Mouse (Mus musculus): ENCODE data around the gene Nelfe. TPM values are rescaled to one million over a fixed set of nuclear protein-coding genes. Genes with fewer than 3 reads are reported as not detected.

The Nelfe gene
- total and polyA plus RNA-seq, 3 experiments: 38.7 to 159 (median 60.0) TPM

DNA sequence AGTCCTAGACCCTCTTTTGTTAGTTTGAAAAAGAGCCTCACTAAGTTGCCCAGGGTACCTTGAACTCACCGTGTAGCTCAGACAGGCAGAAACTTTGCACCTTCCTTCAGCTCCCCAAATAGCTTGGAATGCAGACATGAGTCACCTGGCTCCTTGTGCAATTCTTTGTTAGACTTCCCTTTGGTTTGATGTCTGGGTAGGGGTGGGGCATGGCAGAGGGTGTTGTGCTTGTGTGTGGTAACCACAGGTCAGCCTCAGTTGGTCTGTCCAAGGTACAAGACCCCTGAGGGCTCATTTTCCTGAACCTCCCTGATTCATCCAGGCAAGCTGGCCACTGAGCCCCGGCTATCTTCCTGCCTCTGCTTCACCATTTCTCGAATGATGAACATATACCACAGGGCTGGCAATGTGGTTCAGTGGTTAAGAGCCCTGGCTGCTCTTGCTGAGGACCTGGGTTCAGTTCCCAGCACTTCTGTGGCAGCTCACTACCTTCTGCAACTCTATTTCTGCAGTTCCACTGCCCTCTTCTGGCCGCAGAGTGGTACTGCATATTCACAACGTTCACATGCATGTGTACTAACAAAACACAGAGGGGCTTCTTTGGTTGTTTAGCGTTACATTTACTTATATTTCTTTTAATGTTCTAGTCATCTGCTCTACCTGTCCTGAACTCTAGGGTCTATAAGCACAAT lies 45.2 kb upstream of the Nelfe start:
- no peak overlapping the region for H3K9ac ChIP-seq (ENCODE audit: insufficient read depth, low read depth)
- H3K4me2 ChIP-seq (ENCODE audit: insufficient read depth, low read depth, poor library complexity, severe bottlenecking): no peak overlapping the region
- peak; percentile 17 for DNase-seq (ENCODE audit: extremely low read depth)
- TF ChIP-seq MAFK (IDR thresholded peaks at IDR 0.05; ENCODE audit: insufficient replicate concordance, low read length) (no peak), CTCF (conservative IDR thresholded peaks at IDR 0.05 in 1 of 2, IDR thresholded peaks at IDR 0.05 in 1 of 2; ENCODE audit: low read depth in 2 of 2, low read length in 2 of 2) (peak; percentile 33 to 41), RAD21 (IDR thresholded peaks at IDR 0.05; ENCODE audit: low read depth, low read length) (peak; percentile 12)
- no peaks in the 10 kb centered on the region for H3K79me2 ChIP-seq (replicated peaks; ENCODE audit: control insufficient read depth, extremely low read depth, insufficient read depth, poor library complexity, severe bottlenecking)
- H3K9me3 ChIP-seq (replicated peaks; ENCODE audit: low read length): peaks cover 5% of the 10 kb centered on the region
- no peak overlapping the region for H3K4me3 ChIP-seq (replicated peaks in 1 of 3; ENCODE audit: low read depth in 2 of 3, low read length in 2 of 3, poor library complexity in 1 of 3)
- no peaks in the 10 kb centered on the region for H3K4me1 ChIP-seq (ENCODE audit: control insufficient read depth in 1 of 2, insufficient read depth in 2 of 2)
- no peaks in the 10 kb centered on the region for H3K36me3 ChIP-seq (replicated peaks in 1 of 2; ENCODE audit: control insufficient read depth in 1 of 2, insufficient read depth in 1 of 2, low read length in 1 of 2)
- dilution Hi-C loops (cut with MboI; ENCODE audit: extremely low pct_ligation_motif_present, extremely low pct_unique_long_range_greater_than_20kb, low sequenced_read_pairs) (no loop called here), in situ Hi-C loops (cut with MboI; ENCODE audit: low pct_ligation_motif_present, low pct_unique_long_range_greater_than_20kb, low sequenced_read_pairs) (no loop called here)
- no peak overlapping the region for H3K27ac ChIP-seq (ENCODE audit: insufficient read depth, low read depth)
- H3K27me3 ChIP-seq (replicated peaks): peaks cover 2% of the 10 kb centered on the region

DNA sequence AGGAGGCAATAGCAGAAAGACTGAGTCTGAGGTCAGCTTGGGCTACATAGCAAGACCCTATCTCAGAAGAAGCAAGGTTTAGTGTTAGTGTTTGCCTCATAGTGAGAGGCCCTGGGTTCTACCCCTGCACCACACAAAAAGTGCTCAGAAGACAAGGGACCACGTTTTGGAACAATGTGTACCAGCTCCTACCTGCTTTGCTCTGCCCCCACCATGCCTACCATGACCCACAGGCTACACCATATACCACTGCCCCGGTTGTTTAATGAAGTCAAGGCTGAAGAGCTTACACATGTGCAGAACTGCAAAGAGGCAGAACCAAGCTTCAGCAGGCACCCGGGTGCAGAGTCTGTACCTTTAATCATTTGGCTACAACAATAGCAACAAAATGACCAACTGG lies 43.0 kb upstream of the Nelfe start:
- Histone ChIP-seq H3K27ac (ENCODE audit: insufficient read depth, low read depth) (no peak overlapping the region), H3K4me2 (ENCODE audit: insufficient read depth, low read depth, poor library complexity, severe bottlenecking) (no peak overlapping the region), H3K9me3 (replicated peaks; ENCODE audit: low read length) (peaks cover 5% of the 10 kb centered on the region), H3K79me2 (replicated peaks; ENCODE audit: control insufficient read depth, extremely low read depth, insufficient read depth, poor library complexity, severe bottlenecking) (no peaks in the 10 kb centered on the region), H3K9ac (ENCODE audit: insufficient read depth, low read depth) (no peak overlapping the region), H3K4me3 (replicated peaks in 1 of 3; ENCODE audit: low read depth in 2 of 3, low read length in 2 of 3, poor library complexity in 1 of 3) (no peak overlapping the region), H3K4me1 (ENCODE audit: control insufficient read depth in 1 of 2, insufficient read depth in 2 of 2) (no peaks in the 10 kb centered on the region), H3K27me3 (replicated peaks) (no peaks in the 10 kb centered on the region), H3K36me3 (replicated peaks in 1 of 2; ENCODE audit: control insufficient read depth in 1 of 2, insufficient read depth in 1 of 2, low read length in 1 of 2) (no peaks in the 10 kb centered on the region)
- dilution Hi-C loops (cut with MboI; ENCODE audit: extremely low pct_ligation_motif_present, extremely low pct_unique_long_range_greater_than_20kb, low sequenced_read_pairs) (no loop called here), in situ Hi-C loops (cut with MboI; ENCODE audit: low pct_ligation_motif_present, low pct_unique_long_range_greater_than_20kb, low sequenced_read_pairs) (no loop called here)
- TF ChIP-seq JUN (IDR thresholded peaks at IDR 0.05; ENCODE audit: insufficient read depth, low read depth, low read length): no peak
- TF ChIP-seq KAT2A (IDR thresholded peaks at IDR 0.05; ENCODE audit: insufficient replicate concordance, low read length): no peak
- TF ChIP-seq MEF2A (IDR thresholded peaks at IDR 0.05; ENCODE audit: borderline replicate concordance, low read depth, low read length): no peak
- no peak for TF ChIP-seq CTCF (conservative IDR thresholded peaks at IDR 0.05 in 1 of 2, IDR thresholded peaks at IDR 0.05 in 1 of 2; ENCODE audit: low read depth in 2 of 2, low read length in 2 of 2)
- TF ChIP-seq TCF12 (IDR thresholded peaks at IDR 0.05; ENCODE audit: low read depth, low read length): no peak
- TF ChIP-seq ZNF384 (IDR thresholded peaks at IDR 0.05; ENCODE audit: low read depth, low read length): no peak
- TF ChIP-seq EP300 (IDR thresholded peaks at IDR 0.05; ENCODE audit: low read length): no peak
- TF ChIP-seq MXI1 (IDR thresholded peaks at IDR 0.05; ENCODE audit: low read depth, low read length): no peak
- TF ChIP-seq ZMIZ1 (IDR thresholded peaks at IDR 0.05; ENCODE audit: low read depth, low read length): no peak
- TF ChIP-seq POLR2AphosphoS2 (IDR thresholded peaks at IDR 0.05; ENCODE audit: low read depth, low read length): no peak
- TF ChIP-seq GABPA (IDR thresholded peaks at IDR 0.05; ENCODE audit: insufficient replicate concordance, low read depth, low read length): no peak
- TF ChIP-seq ZKSCAN1 (IDR thresholded peaks at IDR 0.05; ENCODE audit: borderline replicate concordance, low read depth, low read length): no peak
- TF ChIP-seq BHLHE40 (IDR thresholded peaks at IDR 0.05; ENCODE audit: low read depth, low read length): no peak
- no peak for TF ChIP-seq NRF1 (IDR thresholded peaks at IDR 0.05; ENCODE audit: low read depth, low read length)
- DNase-seq (ENCODE audit: extremely low read depth): no peak

Measured in CH12.LX (cell line).